Comparison of ENCODE assay signal across 8 mouse cellular contexts in the genomic region with DNA sequence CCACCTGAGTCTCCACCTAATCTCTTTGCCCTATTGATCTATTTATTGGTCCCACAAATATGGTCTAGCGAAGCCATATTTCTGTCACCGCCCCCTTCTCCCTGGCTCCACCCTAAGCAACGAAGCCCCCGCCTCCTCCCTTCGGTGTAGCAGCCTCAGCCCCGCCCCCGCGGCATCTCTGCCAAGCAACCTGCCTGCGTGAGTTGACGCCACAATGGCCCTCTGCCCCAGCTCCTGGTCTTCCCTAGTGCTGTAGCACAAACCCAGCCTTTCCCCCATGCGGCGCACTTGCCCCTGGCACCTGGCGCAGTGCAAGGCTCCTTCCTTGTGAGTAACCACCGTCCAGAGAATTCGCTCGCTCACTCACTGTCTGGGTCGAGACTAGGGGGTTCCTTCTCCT. TPM values are rescaled to one million over a fixed set of nuclear protein-coding genes. Genes with fewer than 3 reads are reported as not detected.
A peak's percentile ranks its signal among the peaks of the same experiment; 100 is the strongest.
DNase-seq lines count a peak whose midpoint lies in the region; ATAC-seq and TF ChIP-seq lines count a peak whose summit lies in the region.

No protein-coding gene starts in this region.

- H3K27ac ChIP-seq in forebrain, embryonic 12.5 days, result no peak overlapping the region
- H3K27ac ChIP-seq in forebrain, embryonic 10.5 days, result no peak overlapping the region
- no peak overlapping the region for H3K27ac ChIP-seq in thymus, adult 2 months (ENCODE audit: control insufficient read depth, insufficient read depth, low read length)

- peaks cover 9% of the 10 kb centered on the region; the same call in 1 of the 2 replicates for H3K27me3 ChIP-seq in forebrain, embryonic 12.5 days
- peaks cover 38% of the 10 kb centered on the region for H3K27me3 ChIP-seq in forebrain, embryonic 10.5 days (ENCODE audit: poor library complexity, severe bottlenecking)
- no peaks in the 10 kb centered on the region; the same call in 1 of the 2 replicates for H3K27me3 ChIP-seq in thymus, adult 2 months (ENCODE audit: control insufficient read depth, insufficient read depth, low read length)

- H3K4me3 ChIP-seq in forebrain, embryonic 12.5 days (replicated peaks), result no peak overlapping the region
- no peak overlapping the region for H3K4me3 ChIP-seq in forebrain, embryonic 10.5 days
- no peak overlapping the region for H3K4me3 ChIP-seq in thymus, adult 2 months (ENCODE audit: control insufficient read depth, insufficient read depth, low read length)

- no peak for DNase-seq in forebrain, embryonic 10.5 days (ENCODE audit: extremely low spot score, low spot score)
- DNase-seq in thymus, adult 2 months, result peak; percentile 29
- DNase-seq in thymus, postnatal 25 days, result no peak
- peak; percentile 60 for DNase-seq in liver
- peak; percentile 85 for DNase-seq in testis, postnatal 14 days (ENCODE audit: low spot score)
- DNase-seq in right cerebral cortex, adult 2 months (ENCODE audit: low spot score in 2 of 2), result no peak
- no peak for DNase-seq in urinary bladder, postnatal 4 days (ENCODE audit: low spot score in 2 of 2)

- no peak for TF ChIP-seq POLR2A in thymus, adult 2 months (IDR thresholded peaks at IDR 0.05; ENCODE audit: control insufficient read depth, extremely low read depth, insufficient read depth, low read length, poor library complexity)

- no peak overlapping the region for H3K9ac ChIP-seq in forebrain, embryonic 12.5 days

- no peak for ATAC-seq in forebrain, embryonic 12.5 days (ENCODE audit: low FRiP score)

- 40% methylated on average over 17 of the region's 17 CpGs for WGBS in forebrain, embryonic 12.5 days
- WGBS in forebrain, embryonic 10.5 days, result 39% methylated on average over 17 of the region's 17 CpGs
- 54% methylated on average over 17 of the region's 17 CpGs for WGBS in thymus, adult 2 months

- peak overlapping the region; percentile 2; the same call in 1 of the 2 replicates for H3K4me2 ChIP-seq in forebrain, embryonic 12.5 days

- H3K4me1 ChIP-seq in forebrain, embryonic 12.5 days, result peaks cover 21% of the 10 kb centered on the region
- H3K4me1 ChIP-seq in forebrain, embryonic 10.5 days, result peaks cover 30% of the 10 kb centered on the region
- peaks cover 4% of the 10 kb centered on the region for H3K4me1 ChIP-seq in thymus, adult 2 months (replicated peaks; ENCODE audit: control insufficient read depth, insufficient read depth, low read length)

- no peak for TF ChIP-seq CTCF in thymus, adult 2 months (IDR thresholded peaks at IDR 0.05; ENCODE audit: borderline replicate concordance, control insufficient read depth, extremely low read depth, insufficient read depth, low read length, poor library complexity)

- H3K36me3 ChIP-seq in forebrain, embryonic 12.5 days (replicated peaks), result no peaks in the 10 kb centered on the region
- peaks cover 12% of the 10 kb centered on the region for H3K36me3 ChIP-seq in forebrain, embryonic 10.5 days (replicated peaks)
- H3K36me3 ChIP-seq in thymus, adult 2 months (ENCODE audit: control insufficient read depth, insufficient read depth, low read length), result no peaks in the 10 kb centered on the region

- peaks cover 6% of the 10 kb centered on the region for H3K9me3 ChIP-seq in forebrain, embryonic 12.5 days
- H3K9me3 ChIP-seq in forebrain, embryonic 10.5 days, result peaks cover 7% of the 10 kb centered on the region

RNA-seq across cellular contexts. Expression of gene Hist3h2a, which starts 9.1 kb away (rescaled TPM):
- polyA plus RNA-seq in forebrain, embryonic 12.5 days (2016; fragmentation: Nextera tagmentation; extraction: Ambion mirVana), result 91.9 and 92.9 TPM in 2 replicates
- polyA plus RNA-seq in forebrain, embryonic 10.5 days (2016; fragmentation: Nextera tagmentation; extraction: Ambion mirVana), result 15.1 and 19.4 TPM in 2 replicates
- polyA plus RNA-seq in thymus, adult 2 months (2012; rRNA removed), result 45.9 and 51.0 TPM in 2 replicates

RNA-seq across cellular contexts. Expression of gene Trim17, which starts 9.1 kb away (rescaled TPM):
- 0.89 and 1.0 TPM in 2 replicates for polyA plus RNA-seq in forebrain, embryonic 12.5 days (2016; fragmentation: Nextera tagmentation; extraction: Ambion mirVana)
- polyA plus RNA-seq in forebrain, embryonic 10.5 days (2016; fragmentation: Nextera tagmentation; extraction: Ambion mirVana), result 0.19 and 0.31 TPM in 2 replicates
- polyA plus RNA-seq in thymus, adult 2 months (2012; rRNA removed), result 0.31 and 0.47 TPM in 2 replicates

RNA-seq across cellular contexts. Expression of gene Trim11, which starts 14.3 kb away (rescaled TPM):
- polyA plus RNA-seq in forebrain, embryonic 12.5 days (2016; fragmentation: Nextera tagmentation; extraction: Ambion mirVana), result 19.2 and 20.9 TPM in 2 replicates
- polyA plus RNA-seq in forebrain, embryonic 10.5 days (2016; fragmentation: Nextera tagmentation; extraction: Ambion mirVana), result 18.5 and 19.6 TPM in 2 replicates
- 114 and 119 TPM in 2 replicates for polyA plus RNA-seq in thymus, adult 2 months (2012; rRNA removed)

RNA-seq across cellular contexts. Expression of gene Hist3h2ba, which starts 14.8 kb away (rescaled TPM):
- 185 and 187 TPM in 2 replicates for polyA plus RNA-seq in forebrain, embryonic 12.5 days (2016; fragmentation: Nextera tagmentation; extraction: Ambion mirVana)
- 22.7 and 36.5 TPM in 2 replicates for polyA plus RNA-seq in forebrain, embryonic 10.5 days (2016; fragmentation: Nextera tagmentation; extraction: Ambion mirVana)
- 47.2 and 96.5 TPM in 2 replicates for polyA plus RNA-seq in thymus, adult 2 months (2012; rRNA removed)

RNA-seq across cellular contexts. Expression of gene Rnf187, which starts 24.8 kb away (rescaled TPM):
- polyA plus RNA-seq in forebrain, embryonic 12.5 days (2016; fragmentation: Nextera tagmentation; extraction: Ambion mirVana), result 403 and 431 TPM in 2 replicates
- polyA plus RNA-seq in forebrain, embryonic 10.5 days (2016; fragmentation: Nextera tagmentation; extraction: Ambion mirVana), result 265 and 273 TPM in 2 replicates
- 335 and 488 TPM in 2 replicates for polyA plus RNA-seq in thymus, adult 2 months (2012; rRNA removed)

Comparison
In these comparisons a context has a peak if more than half of its experiments do, and no peak if none do; other contexts are left out.
1. DNase-seq: peak in thymus, adult 2 months (single experiment), liver (single experiment) and testis, postnatal 14 days (single experiment); none in forebrain, embryonic 10.5 days (single experiment), thymus, postnatal 25 days (single experiment), right cerebral cortex, adult 2 months (0 of 2) and urinary bladder, postnatal 4 days (0 of 2).